Comparison of ENCODE assay signal across 8 mouse cellular contexts in the genomic region with DNA sequence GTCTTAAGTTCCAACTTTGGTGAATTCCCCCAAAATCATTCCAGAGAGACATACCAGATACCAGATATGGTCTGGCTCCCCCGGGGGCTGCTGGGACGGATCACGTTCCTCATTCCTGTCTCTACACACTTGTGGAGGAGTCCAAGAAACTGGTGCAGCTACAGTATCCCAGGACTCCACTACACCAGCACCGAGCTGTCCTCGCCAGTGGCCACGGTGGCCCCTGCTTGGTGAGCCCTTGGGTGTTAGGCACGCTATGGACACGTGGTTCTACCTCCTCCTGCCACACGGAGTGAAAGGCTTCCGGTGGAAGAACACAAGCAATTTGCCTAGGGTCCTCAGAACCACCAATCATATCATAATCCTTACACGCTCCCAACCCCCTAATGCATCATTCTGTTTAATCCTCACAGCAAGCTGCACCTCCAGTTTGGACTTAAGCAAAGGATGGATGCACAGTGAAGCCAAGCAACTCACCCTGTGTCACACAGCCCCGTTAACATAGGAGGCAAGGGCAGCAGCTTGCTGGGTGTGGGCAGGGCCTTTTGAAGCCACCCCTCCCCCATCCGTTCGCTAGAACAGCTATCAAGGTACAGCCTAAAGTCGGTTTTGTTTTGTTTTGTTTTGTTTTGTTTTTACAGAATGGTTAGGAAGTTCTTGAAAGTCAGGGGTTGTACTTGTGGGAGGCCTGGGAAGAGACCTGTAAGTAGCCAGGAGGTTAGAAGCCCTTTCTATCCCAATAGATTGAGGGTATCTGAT. TPM values are rescaled to one million over a fixed set of nuclear protein-coding genes. Genes with fewer than 3 reads are reported as not detected.
A peak's percentile ranks its signal among the peaks of the same experiment; 100 is the strongest.
DNase-seq lines count a peak whose midpoint lies in the region; ATAC-seq and TF ChIP-seq lines count a peak whose summit lies in the region.

No protein-coding gene starts in this region.

- no peak overlapping the region for H3K27ac ChIP-seq in heart, embryonic 11.5 days (ENCODE audit: low read depth, low read length)
- H3K27ac ChIP-seq in cerebellum, adult 2 months (ENCODE audit: insufficient read depth, low read length) = no peak overlapping the region

- H3K9me3 ChIP-seq in heart, embryonic 11.5 days (replicated peaks; ENCODE audit: control insufficient read depth, low read length) = no peaks in the 10 kb centered on the region
- H3K9me3 ChIP-seq in megakaryocyte, embryonic 14.5 days = no peaks in the 10 kb centered on the region

- H3K4me1 ChIP-seq in heart, embryonic 11.5 days (ENCODE audit: control insufficient read depth, insufficient read depth, low read length) = peaks cover 16% of the 10 kb centered on the region
- peaks cover 3% of the 10 kb centered on the region for H3K4me1 ChIP-seq in megakaryocyte, embryonic 14.5 days
- H3K4me1 ChIP-seq in cerebellum, adult 2 months (ENCODE audit: control insufficient read depth, insufficient read depth, low read length) = peaks cover 10% of the 10 kb centered on the region

- H3K9ac ChIP-seq in heart, embryonic 11.5 days (ENCODE audit: low read depth, low read length) = peak overlapping the region; percentile 76

- no peak for TF ChIP-seq CTCF in cerebellum, adult 2 months (IDR thresholded peaks at IDR 0.05; ENCODE audit: borderline replicate concordance, insufficient read depth, low read depth, low read length)

- ATAC-seq in heart, embryonic 11.5 days (replicated peaks; ENCODE audit: insufficient number of reproducible peaks, low FRiP score, low TSS enrichment) = no peak
- peak; percentile 42 for ATAC-seq in granulocyte monocyte progenitor cell, adult 5-6 weeks (replicated peaks; ENCODE audit: poor library complexity, severe bottlenecking)

- peaks cover 14% of the 10 kb centered on the region; the same call in 1 of the 2 replicates for H3K27me3 ChIP-seq in heart, embryonic 11.5 days (ENCODE audit: control insufficient read depth, insufficient read depth, low read length)
- H3K27me3 ChIP-seq in megakaryocyte, embryonic 14.5 days (replicated peaks) = peaks cover 90% of the 10 kb centered on the region
- H3K27me3 ChIP-seq in cerebellum, adult 2 months (ENCODE audit: control insufficient read depth, insufficient read depth, low read length) = no peaks in the 10 kb centered on the region

- H3K4me2 ChIP-seq in heart, embryonic 11.5 days = peak overlapping the region; percentile 82

- 31% methylated on average over 15 of the region's 15 CpGs for WGBS in heart, embryonic 11.5 days (ENCODE audit: insufficient replicate concordance)
- WGBS in cerebellum, adult 2 months = 67% methylated on average over 15 of the region's 15 CpGs

- peak overlapping the region; percentile 42 for H3K4me3 ChIP-seq in heart, embryonic 11.5 days (ENCODE audit: low read depth, low read length)
- peak overlapping the region; percentile 26 for H3K4me3 ChIP-seq in megakaryocyte, embryonic 14.5 days (replicated peaks)
- no peak overlapping the region for H3K4me3 ChIP-seq in cerebellum, adult 2 months (replicated peaks; ENCODE audit: insufficient read depth, low read depth, low read length)

- no peaks in the 10 kb centered on the region for H3K36me3 ChIP-seq in heart, embryonic 11.5 days (ENCODE audit: control insufficient read depth, insufficient read depth, low read length)
- H3K36me3 ChIP-seq in megakaryocyte, embryonic 14.5 days (replicated peaks; ENCODE audit: low read length) = no peaks in the 10 kb centered on the region

- TF ChIP-seq POLR2A in cerebellum, adult 2 months (IDR thresholded peaks at IDR 0.05; ENCODE audit: borderline replicate concordance, insufficient read depth, low read length) = no peak

- no peak for DNase-seq in heart, adult 11 months
- peak; percentile 38 for DNase-seq in ES-CJ7 (ENCODE audit: low read depth, low spot score)
- DNase-seq in cerebellum, adult 2 months = no peak
- DNase-seq in layer of hippocampus, postnatal 25 days (ENCODE audit: extremely low spot score in 1 of 2, low spot score in 1 of 2) = no peak
- DNase-seq in left cerebral cortex, adult 9 months (ENCODE audit: low spot score in 2 of 2) = no peak

RNA-seq across cellular contexts. Expression of a gene that starts 2.2 kb away (rescaled TPM):
- polyA plus RNA-seq in heart, embryonic 11.5 days (2014; fragmentation: Nextera tagmentation; extraction: Ambion mirVana) = 1.1 and 1.8 TPM in 2 replicates
- total RNA-seq in granulocyte monocyte progenitor cell, adult 5-6 weeks (2014; fragmentation: Nextera tagmentation) = not detected in 2 replicates
- total RNA-seq in granulocyte monocyte progenitor cell, adult 5-6 weeks (2017) = 0.09 TPM in 1 of 2 replicates, not detected in the other
- not detected in 2 replicates for polyA plus RNA-seq in megakaryocyte, embryonic 14.5 days (2012; ENCODE audit: insufficient read depth, low replicate concordance)
- polyA plus RNA-seq in cerebellum, adult 2 months (2012; rRNA removed) = 0.75 and 1.8 TPM in 2 replicates
- total RNA-seq in layer of hippocampus, postnatal 25 days (2021) = under 1 TPM; 0.44 to 0.70 TPM

RNA-seq across cellular contexts. Expression of a gene that starts 32.3 kb away (rescaled TPM):
- 27.3 and 29.7 TPM in 2 replicates for polyA plus RNA-seq in heart, embryonic 11.5 days (2014; fragmentation: Nextera tagmentation; extraction: Ambion mirVana)
- 2.9 and 4.5 TPM in 2 replicates for total RNA-seq in granulocyte monocyte progenitor cell, adult 5-6 weeks (2014; fragmentation: Nextera tagmentation)
- total RNA-seq in granulocyte monocyte progenitor cell, adult 5-6 weeks (2017) = 1.1 and 4.9 TPM in 2 replicates
- polyA plus RNA-seq in megakaryocyte, embryonic 14.5 days (2012; ENCODE audit: insufficient read depth, low replicate concordance) = 4.3 and 10.8 TPM in 2 replicates
- 55.9 and 56.0 TPM in 2 replicates for polyA plus RNA-seq in cerebellum, adult 2 months (2012; rRNA removed)
- total RNA-seq in layer of hippocampus, postnatal 25 days (2021) = 10 to 100 TPM; 41.8 to 42.4 TPM

RNA-seq across cellular contexts. Expression of a gene that starts 38.1 kb away (rescaled TPM):
- not detected in 2 replicates for polyA plus RNA-seq in heart, embryonic 11.5 days (2014; fragmentation: Nextera tagmentation; extraction: Ambion mirVana)
- total RNA-seq in granulocyte monocyte progenitor cell, adult 5-6 weeks (2014; fragmentation: Nextera tagmentation) = not detected in 2 replicates
- total RNA-seq in granulocyte monocyte progenitor cell, adult 5-6 weeks (2017) = not detected in 2 replicates
- polyA plus RNA-seq in megakaryocyte, embryonic 14.5 days (2012; ENCODE audit: insufficient read depth, low replicate concordance) = not detected in 2 replicates
- not detected in 2 replicates for polyA plus RNA-seq in cerebellum, adult 2 months (2012; rRNA removed)
- not detected for total RNA-seq in layer of hippocampus, postnatal 25 days (2021)
